Mouse (Mus musculus): ENCODE results near the gene Ly6g6d.
"Not testable (repeated sequence)": the region's sequence is repeated elsewhere in the genome, so short reads cannot be mapped to it uniquely, and the experiment has no call there.

Ly6g6d gene

DNA sequence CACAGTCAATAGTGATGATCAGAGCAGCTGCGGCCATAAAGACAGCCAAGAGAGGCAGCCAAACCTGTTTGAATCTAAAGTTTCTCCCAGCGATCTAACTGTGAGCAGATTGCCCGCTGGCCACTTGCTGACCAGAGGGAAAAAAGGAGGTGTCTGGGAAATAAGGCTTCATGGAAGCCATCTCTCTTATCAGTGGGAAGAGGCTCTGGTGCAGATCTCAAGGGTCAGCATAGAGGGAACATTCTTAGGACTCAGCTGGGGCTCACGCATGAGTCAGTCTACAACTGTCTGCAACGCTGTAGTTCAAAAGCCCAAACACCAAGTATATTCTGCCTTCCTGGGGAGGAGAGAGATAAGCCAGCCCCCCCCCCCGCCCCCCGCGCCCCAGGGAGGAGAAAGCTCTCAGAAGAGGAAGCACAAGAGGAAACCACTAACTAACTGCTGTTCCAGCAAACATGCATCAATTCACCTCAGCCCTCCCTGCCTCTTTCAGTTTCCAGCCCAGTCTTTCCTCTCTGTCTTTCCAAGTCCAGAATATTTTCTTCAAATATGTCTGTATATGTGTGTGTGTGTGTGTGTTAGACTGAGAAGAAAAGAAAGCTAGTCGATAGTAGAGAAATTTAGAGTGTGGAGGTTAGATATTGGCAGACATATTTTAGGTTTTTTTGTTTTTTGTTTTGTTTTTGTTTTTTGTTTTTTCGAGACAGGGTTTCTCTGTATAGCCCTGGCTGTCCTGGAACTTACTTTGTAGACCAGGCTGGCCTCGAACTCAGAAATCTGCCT, 29.5 kb downstream of the Ly6g6d start:
- DNase-seq (ENCODE audit: low read depth): peak; percentile 84

DNA sequence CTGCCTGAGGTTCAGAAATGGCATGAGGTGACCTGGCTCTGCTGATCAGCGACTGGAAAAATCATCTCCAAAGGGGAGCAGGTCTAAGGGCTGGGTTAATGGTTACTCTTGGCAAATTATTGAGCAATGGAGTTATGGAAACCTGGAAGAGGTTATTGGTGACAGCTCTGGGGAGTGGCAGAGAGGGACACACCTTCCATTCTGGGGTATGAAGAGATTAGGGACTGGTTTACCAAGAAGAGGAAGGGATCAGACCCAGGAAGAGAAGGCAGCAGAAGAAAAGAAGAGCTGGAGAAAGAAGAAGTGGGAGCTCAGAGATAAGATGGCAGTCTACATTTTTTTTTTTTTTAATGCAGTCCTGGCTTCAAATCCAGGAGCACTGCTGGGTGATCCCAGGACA, 30.2 kb downstream of the Ly6g6d start:
- DNase-seq (ENCODE audit: low read depth): peak; percentile 46

DNA sequence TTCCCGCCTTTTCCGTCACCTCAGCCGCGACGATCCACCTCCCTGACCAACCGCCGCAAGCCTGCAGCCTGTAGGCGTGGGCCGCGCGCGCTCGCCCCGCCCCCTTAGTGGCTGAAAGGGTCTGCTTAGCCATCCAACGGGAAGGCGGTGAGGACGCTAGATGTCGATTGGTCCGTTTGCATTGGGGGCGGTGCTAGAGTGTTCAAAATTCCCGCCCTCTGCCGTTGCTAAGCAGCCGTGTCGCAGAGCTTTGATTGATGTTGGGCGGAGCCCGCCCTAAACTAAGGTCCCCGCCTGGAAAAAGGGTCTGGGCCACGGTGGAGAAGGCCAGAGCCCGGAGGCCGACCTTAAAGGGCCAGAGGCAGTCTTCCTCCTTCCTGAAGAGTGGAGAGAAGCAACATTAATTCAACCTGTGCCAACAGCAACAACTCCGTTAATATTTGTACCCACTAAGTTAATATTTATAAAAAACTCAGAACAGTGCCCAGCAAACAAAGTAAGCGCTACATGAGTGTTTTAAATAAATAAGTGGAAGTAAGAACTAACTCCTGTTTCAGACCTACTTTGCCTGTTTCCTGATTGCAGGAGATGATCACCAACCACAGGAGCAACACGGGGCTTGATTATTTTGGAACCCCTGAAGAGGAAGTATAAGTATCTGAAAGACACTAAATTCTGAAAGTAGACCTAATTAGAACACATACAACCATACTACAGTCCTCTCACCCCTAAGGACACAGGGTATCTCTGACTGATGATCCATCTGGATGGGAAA, 31.0 kb downstream of the Ly6g6d start, which contains the start of gene Msh5:
Gene Msh5 (minus strand): TSS at position 65 of the 775 bp plus-strand sequence.
- DNase-seq (ENCODE audit: low read depth): peak; percentile 99

DNA sequence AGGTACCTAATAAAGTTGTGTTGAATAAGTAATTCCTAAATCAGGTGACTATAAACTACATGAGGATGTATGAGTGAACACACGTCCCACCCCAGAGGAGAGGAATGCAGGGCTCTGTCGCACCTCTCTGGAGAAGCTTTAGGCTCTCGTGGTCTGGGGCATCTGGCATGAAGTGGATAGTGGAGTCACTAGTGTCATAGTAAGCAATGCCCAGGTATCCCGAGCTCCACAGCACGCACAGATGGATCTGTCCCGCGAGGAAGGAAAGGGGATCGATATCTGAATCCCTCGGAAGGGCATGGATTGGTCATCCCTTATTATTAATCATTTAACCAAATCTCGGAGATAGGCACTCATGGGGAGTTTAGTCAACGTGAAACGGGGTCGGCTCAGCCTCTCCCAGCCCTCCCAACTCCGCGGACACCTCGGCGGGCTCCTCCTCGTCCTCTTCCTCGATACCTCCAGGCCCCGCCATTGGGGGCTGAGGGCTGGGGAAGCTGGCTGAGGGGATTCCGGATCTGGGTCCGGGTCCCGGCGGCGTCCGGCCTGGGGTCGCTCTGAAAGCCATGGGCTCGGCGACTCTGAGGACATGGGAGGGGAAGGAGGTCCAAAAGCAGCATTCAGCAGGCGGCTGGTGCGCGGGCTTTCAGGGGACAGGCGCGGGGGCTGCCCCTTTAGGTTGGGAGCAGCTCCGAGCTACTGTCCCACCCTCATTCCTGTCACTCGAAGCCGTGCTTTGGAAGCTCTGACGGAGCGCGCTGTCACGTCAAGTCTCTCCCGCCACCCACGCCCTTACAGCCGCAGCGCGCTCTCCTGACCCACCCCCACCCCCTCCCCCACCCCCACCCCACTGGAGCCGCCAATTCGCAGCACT, 31.8 kb downstream of the Ly6g6d start:
- DNase-seq (ENCODE audit: low read depth): no peak

DNA sequence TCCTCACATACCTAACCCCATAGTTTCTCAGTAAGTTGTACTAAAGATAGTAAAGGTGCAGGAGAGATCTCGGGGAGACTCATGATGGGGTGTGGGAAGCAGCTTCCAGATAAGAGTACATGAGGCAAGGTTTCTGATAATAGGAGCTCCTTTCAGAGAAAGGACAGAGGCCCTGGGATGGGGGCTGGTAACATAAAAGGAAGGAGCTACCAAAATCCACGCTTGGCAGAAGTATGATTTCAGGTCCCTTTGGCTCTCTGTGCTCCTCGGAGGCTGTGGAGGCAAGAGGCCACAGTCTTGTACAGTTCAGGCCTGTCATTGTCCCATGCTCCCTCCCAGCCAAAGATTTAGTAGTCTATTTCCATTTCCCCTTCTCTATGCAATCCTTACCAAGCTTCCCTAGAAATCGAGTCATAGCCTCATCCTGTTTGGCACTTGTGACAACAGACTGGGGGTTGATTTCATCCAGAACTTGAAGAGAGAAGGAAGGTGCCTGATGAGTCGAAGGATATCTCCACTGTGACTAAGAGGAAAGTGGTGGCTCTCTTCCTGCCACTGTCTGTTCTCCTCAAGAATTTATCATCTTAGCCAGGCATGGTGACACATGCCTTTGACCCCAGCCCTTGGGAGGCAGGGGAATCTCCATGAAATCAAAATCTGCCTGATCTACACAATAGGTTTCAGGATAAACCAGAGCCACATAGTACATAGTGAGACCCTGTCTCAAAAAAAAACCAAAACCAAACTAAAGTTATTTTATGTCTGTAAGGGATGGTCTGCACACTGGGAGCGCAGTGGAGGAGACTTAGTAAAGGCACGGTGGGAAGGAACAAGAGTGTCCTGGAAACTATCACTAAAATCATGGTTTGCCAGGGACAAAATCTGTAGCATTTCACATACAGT, 32.7 kb downstream of the Ly6g6d start:
- no peak for DNase-seq (ENCODE audit: low read depth)

DNA sequence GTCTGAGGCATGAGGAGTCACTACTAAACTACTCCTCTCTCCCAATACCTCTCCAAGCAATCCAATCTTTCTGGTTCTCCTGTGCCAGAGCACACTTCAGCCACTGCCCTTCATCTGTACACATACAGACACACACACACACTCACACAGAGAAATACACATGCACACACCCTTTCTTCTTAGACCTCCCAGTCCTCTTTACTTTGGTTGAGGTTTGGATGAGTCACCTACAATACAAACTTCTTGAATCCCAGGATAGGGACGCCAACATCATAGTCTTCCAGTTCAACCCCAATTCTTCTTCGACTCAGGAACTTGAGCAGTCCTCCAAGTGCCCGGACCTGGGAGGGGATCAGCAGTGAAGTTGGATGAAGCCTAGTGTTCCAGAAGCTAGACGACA, 34.1 kb downstream of the Ly6g6d start:
- no peak for DNase-seq (ENCODE audit: low read depth)

DNA sequence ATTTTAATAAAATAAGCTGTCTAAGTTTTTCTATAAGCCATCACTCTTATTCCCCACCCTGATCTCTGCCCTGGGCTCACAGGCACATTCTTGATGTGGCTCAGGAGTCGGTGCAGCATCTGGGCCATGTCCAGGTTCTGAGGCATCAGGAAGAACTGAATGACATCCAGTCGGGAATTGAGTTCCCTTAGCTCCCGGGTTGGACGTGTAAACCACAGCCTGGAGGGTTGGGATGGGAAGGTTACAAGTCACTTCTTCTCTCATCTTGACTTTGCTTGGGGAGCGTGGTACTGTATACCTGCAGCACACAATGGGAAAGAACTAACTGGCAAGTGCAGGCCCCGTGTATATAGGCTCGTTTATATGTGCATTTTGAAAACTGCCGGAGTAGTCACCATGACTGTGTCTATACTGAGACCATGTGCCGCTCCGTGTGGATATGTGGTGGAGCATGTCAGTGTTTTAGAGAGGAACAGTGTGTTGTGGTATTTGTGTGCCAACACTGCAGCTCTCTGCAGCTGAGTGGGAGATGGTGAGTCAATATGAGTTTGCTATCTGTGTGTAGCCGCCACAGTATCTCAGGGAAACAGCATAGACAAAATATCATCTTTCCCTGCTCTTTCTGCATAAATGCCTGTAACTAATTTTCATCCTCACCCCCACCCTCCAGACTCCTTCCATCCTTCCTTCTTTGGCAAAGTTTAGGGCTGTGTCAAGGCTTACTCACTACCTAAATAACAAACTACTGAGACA, 38.6 kb downstream of the Ly6g6d start:
- no peak for DNase-seq (ENCODE audit: low read depth)

DNA sequence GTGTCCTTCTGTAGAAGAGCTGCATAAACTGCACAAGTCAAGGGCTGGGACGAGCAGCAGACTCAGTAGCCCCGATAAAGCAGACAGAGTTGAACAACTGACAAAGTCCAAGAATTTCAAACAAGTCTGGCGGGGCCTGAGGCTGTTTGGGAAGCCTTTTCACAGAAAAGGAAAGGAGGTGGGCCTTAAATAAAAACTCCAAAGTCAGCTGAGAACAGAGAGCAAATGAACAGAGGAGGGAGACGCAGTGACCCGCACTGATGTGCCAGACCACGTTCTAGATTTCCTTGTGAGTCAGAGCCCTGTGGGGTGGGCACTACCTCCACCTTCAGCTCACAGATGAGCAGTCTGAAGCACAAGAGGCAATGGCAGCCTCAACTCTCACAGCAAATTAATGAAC, 43.0 kb downstream of the Ly6g6d start:
- no peak for DNase-seq (ENCODE audit: low read depth)

DNA sequence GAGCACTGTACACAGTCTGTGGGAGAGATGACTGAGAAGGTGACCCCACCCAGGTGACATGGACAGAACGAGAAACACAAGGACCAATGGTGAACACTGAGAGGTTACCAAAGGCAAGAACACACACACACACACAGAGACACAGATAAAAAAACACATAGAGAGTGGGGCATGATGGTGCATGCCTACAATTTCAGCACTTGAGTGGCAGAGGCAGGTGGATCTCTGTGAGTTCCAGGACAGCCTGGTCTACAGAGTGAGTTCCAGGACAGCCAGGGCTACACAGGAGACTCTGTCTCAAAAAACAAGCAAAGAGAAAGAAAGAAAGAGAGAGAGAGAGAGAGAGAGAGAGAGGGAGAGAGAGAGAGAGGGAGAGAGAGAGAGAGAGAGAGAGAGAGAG, 44.2 kb downstream of the Ly6g6d start:
- DNase-seq (ENCODE audit: low read depth): not testable (repeated sequence)

DNA sequence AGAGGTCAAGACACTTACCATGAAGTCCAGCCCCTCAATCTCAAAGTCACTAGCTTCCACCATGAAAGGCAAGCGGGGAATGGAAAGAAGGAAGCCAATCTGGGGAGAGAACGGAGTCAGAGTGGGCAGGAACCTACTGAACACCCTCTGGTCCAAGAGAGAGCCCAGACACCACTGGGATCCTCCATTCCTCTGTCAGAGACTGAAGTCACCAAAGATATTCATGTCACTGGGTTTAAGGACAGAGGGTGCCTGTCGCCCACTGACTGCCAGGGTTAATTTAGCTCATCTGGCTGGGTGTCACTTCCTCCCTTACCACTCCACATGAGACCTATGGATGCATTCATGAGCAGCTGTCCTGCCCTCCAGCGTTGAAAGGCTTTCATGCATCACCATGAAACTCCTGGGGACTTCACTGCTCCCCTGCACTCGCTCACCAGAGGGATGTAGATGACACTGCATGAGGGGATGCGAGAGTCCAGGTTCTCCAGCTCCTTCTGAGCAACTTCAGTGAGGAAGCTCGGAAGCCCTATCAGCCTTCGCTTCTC, 45.5 kb downstream of the Ly6g6d start:
- no peak for DNase-seq (ENCODE audit: low read depth)

DNA sequence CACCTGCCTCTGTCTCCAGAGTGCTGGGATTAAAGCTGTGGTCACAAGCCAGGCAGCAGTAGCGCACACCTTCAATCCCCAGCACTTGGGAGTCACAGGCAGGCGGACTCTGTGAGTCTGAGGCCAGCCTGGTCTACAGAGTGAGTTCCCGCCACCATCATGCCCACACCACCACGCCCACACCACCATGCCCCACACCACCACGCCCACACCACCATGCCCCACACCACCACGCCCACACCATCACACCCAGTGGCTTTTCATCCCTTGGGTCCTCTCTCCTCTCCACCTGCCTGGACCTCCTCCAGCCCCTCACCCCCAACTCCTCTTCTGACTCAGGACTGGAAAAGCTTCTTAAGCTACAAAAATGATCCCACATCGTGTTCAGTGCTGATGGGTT, 46.0 kb downstream of the Ly6g6d start:
- no peak for DNase-seq (ENCODE audit: low read depth)

DNA sequence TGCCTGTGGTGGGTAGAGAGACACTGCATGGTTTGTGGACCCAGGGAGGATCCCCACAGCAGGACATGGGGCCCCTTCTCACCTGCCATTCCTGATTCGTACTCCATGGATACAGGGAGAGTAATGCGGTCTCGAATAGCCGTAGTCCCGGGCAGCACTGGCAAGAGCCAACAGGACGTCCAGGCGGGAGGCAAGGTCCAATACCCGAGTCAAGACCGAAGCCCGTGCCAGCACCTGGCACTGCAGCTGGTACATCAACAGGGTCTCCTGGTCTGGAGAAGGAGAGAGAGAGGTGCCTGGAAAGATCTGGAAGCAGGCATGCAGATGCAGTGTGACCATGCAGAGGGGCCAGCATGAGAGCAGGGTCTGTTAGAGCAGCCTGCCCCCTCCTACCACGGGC, 46.6 kb downstream of the Ly6g6d start:
- no peak for DNase-seq (ENCODE audit: low read depth)

DNA sequence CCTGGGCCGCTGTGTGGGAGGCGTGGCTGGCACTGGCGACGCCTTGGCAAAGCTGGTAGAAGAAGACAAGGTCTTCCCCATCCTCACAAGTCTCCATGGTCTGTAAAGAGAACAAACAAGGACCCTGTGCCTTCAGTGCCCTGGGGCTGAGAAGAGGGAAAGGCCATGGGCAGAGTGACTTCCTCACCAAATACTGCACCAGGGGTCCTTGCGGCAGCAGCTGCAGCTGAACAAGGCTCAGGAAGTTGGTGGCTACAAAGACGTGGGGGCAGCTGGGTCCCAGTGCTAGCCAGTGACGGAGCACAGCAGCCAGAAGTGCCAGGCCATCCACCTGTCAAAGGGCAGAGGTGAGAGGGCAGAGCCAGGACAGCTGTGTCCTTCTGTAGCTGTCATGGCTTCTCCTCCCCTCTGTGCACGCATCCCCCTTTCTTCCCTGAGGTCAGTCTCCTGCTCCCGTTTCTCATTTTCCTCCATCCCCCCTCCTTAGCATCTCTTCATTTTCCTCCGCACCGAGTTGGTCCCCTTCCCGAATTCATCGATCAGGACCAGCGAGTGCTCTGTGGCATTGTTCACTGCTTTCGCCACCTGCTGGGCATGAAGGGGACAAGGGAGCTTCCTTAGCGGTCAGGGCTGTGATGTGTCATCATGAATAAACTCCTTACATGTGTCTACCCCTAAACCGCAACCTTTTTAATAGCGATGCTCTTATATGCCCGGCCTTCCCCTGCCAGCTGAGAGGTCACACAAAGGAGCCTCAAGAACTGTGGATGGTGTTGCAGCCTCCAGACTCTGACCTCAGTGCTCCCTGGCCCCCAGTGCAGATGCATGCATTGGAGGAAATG, 48.0 kb downstream of the Ly6g6d start:
- peak; percentile 64 for DNase-seq (ENCODE audit: low read depth)

DNA sequence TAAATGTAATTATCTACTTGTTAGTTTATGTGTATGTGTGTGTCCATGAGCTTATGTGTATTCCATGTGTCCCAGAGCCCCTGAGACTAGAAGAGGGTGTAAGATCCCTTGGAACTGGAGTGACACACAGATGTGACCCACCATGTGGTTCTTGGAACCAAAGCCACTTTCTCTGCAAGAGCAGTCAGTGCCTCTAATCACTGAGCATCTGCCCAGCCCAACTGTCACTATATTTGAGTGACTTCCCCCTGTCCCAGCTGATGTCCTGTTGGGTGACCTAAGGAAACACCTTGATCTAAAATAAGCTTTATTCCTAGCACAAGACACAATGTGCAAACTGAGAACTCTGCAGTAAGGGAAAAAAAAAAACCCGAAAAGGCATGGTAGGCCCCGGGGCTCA, 49.5 kb downstream of the Ly6g6d start:
- no peak for DNase-seq (ENCODE audit: low read depth)

DNA sequence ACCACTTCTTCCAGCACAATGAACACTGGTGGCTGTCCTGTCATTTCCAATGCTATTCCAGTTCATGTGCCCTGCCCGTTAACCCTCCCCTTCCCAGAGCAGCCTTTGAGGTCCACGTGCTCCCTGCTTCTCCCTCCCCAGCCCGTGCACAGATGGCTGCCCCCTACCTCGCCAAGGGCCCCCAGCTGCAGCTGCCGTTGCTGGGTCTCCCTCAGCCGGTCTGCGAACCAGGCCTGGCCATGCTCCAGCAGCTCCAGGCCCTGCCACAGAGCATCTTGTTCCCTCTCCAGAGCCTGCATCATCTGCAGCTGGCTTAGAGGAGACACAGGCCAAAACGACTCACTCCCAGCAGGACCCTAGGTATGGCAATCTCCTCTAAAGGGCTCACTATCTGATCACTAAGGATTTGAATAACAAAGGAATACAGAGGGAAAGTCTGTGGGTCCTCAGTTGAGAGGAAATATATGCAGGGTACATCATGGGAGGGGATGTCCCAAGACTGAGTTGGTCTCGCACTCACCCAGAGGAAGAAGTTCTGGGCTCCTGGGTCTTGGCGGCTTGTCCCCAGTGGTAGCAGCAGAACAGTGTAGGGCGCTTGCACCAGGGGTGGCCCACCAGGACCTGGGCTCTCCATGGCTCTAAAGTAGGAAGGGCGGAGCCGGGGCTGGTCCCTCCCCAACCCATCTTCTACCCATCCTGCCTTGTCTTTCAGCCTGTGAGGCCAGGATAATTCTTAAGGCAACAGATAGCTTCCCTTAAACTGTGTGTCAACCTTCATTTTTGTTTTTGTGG, 50.4 kb downstream of the Ly6g6d start, which contains the start of gene Sapcd1:
Gene Sapcd1 (minus strand): TSS at position 740 of the 792 bp plus-strand sequence.
- DNase-seq (ENCODE audit: low read depth): no peak

DNA sequence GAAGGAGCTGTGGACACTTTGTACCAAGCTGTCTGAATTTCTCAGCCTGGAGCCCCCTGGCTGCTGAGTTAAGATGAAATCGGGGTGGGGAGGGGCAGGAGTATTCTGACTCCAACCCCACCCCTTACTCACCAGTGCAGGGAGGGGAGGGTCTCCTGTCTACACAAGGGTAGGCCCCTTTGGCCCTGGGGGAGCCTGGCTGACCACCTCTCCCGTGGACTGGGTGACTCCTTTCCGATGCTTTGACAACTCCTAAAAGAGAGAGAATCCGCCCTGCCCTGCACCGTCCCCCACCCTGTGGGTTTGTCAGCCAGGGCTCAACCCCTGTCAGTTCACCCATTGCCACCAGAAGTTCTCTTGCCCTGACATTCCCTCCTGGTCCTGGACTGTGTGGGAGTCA, 51.7 kb downstream of the Ly6g6d start:
- DNase-seq (ENCODE audit: low read depth): no peak

DNA sequence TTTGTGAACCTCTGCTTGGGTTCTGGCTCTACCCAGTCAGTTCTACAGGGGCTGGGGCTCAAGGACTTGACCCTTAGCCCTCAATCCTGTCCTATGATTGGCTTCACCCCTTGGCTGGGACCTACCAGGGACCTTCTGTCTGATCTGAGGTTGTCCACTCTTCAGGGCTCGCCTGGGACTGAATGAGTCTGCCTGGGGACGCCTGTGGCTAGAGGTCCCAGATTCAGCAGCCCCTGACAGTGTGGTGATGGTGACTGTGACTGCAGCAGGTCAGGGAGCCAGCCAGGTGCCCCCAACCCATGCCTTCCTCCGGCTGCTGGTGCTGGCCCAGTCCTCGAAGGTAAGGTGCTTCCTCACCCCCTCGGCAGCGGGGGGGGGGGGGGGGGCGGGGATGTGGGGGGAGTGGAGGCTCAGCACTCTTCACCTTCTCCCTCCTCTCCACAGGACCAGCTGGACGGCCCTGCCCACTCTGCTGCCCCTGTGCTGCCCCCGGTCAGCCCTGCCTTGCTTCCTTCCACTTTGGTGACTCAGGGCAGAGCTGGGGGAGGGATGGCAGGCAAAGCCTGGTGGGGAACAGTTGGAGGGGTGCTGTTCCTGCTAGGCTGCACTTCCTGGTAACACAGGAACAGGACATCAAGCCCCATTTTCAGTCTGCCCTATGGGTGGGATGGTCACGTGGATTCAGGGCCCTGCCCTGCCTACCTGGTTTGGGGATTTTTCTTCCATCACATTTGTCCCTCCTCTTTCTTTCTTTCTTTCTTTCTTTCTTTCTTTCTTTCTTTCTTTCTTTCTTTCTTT, 53.0 kb downstream of the Ly6g6d start:
- no peak for DNase-seq (ENCODE audit: low read depth)

DNA sequence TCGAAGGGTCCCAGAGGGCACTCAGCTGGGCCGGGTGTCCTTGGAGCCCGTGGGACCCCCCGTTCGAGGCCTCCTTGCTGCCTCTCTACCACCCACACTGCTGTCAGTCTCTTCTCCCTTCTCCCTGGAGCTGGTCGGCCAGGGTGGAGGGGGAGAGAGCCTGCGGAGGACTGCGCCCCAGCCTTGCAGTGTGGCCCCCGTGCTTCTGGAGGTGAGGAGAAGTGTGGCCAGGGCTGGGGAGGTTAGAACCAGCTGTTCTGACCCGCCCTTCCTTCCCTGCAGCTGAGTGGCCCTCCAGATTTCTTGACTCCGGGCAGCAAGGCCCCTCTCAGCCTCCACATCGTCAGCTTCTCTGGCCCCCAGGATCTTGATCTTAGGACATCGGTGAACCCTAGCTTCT, 53.6 kb downstream of the Ly6g6d start:
- no peak for DNase-seq (ENCODE audit: low read depth)

Data from induced T-regulatory cell, adult 2 months (primary cell).